Mouse (Mus musculus) MEL (cell line): ENCODE results near the gene Crat.
A peak's percentile ranks its signal among the peaks of the same experiment; 100 is the strongest.

Source experiments
- CHD1 ChIP-seq: IDR thresholded peaks from 2 replicates; pipeline ENCODE4 v1.6.1; 2012; ENCODE audit warnings: low read depth, mild to moderate bottlenecking, inconsistent platforms, low read length, improper control_type of control experiment
- CTCF ChIP-seq, 3 experiments: IDR thresholded peaks in 2 of 3; conservative IDR thresholded peaks in 1 of 3; 2 replicates each; pipeline ENCODE4 v1.5.1; 2011 to 2012; ENCODE audit warnings: low read length in 3 of 3, low read depth in 2 of 3, mild to moderate bottlenecking in 2 of 3, improper control_type of control experiment in 1 of 3, inconsistent platforms in 1 of 3, mixed read lengths in 1 of 3, moderate library complexity in 1 of 3; ENCODE audit not compliant: control insufficient read depth in 1 of 3, insufficient read depth in 1 of 3, poor library complexity in 1 of 3, severe bottlenecking in 1 of 3
- ETS1 ChIP-seq: IDR thresholded peaks from 2 replicates; pipeline ENCODE4 v1.6.1; 2012; ENCODE audit warnings: low read depth, mild to moderate bottlenecking, inconsistent platforms, low read length, improper control_type of control experiment, moderate library complexity
- GABPA ChIP-seq: IDR thresholded peaks from 2 replicates; pipeline ENCODE4 v1.6.1; 2012; ENCODE audit warnings: low read depth, mild to moderate bottlenecking, inconsistent platforms, low read length, improper control_type of control experiment, moderate library complexity
- KAT2A ChIP-seq: conservative IDR thresholded peaks from 2 replicates; pipeline ENCODE4 v1.6.1; 2012; ENCODE audit warnings: low read depth, low read length, improper control_type of control experiment, inconsistent platforms
- MAX ChIP-seq: IDR thresholded peaks from 2 replicates; pipeline ENCODE4 v1.6.1; 2011; ENCODE audit warnings: low read length, improper control_type of control experiment
- POLR2A ChIP-seq, 2 experiments: IDR thresholded peaks; 2 replicates each; pipeline ENCODE4 v1.6.1; 2011 to 2012; ENCODE audit warnings: low read length in 2 of 2, mild to moderate bottlenecking in 2 of 2, control low read depth in 1 of 2, improper control_type of control experiment in 1 of 2, low read depth in 1 of 2, moderate library complexity in 1 of 2; ENCODE audit not compliant: control insufficient read depth in 1 of 2, insufficient read depth in 1 of 2, poor library complexity in 1 of 2
- POLR2AphosphoS2 ChIP-seq: IDR thresholded peaks from 2 replicates; pipeline ENCODE4 v1.6.1; 2011; ENCODE audit warnings: low read length, improper control_type of control experiment
- POLR2AphosphoS5 ChIP-seq: IDR thresholded peaks from 2 replicates; pipeline ENCODE4 v1.6.1; 2012; ENCODE audit warnings: low read depth, borderline replicate concordance, mild to moderate bottlenecking, inconsistent platforms, low read length, moderate library complexity, mixed read lengths
- RAD21 ChIP-seq: IDR thresholded peaks from 2 replicates; pipeline ENCODE4 v1.6.1; 2011; ENCODE audit warnings: mild to moderate bottlenecking, low read depth, low read length, improper control_type of control experiment

- TF ChIP-seq POLR2AphosphoS5 = no peak
- TF ChIP-seq ETS1 = no peak
- peak; percentile 4 to 45 (median 25); a peak in 5 of 6 replicates for TF ChIP-seq CTCF (IDR thresholded peaks at IDR 0.05 in 2 of 3, conservative IDR thresholded peaks at IDR 0.05 in 1 of 3; ENCODE audit: control insufficient read depth in 1 of 3, insufficient read depth in 1 of 3, low read depth in 2 of 3, low read length in 3 of 3, poor library complexity in 1 of 3, severe bottlenecking in 1 of 3)
- TF ChIP-seq CHD1 = no peak
- no peak for TF ChIP-seq GABPA
- TF ChIP-seq POLR2A (IDR thresholded peaks at IDR 0.05; ENCODE audit: control insufficient read depth in 1 of 2, insufficient read depth in 1 of 2, low read depth in 1 of 2, low read length in 2 of 2, poor library complexity in 1 of 2) = no peak
- TF ChIP-seq POLR2AphosphoS2 = no peak
- no peak for TF ChIP-seq MAX
- no peak for TF ChIP-seq KAT2A
- no peak for TF ChIP-seq RAD21
Observed at GRCm38 (mm10) chr2:30351149-30351548, 64.5 kb downstream of the Crat start.
